Mouse (Mus musculus) neural tube, embryonic 15.5 days (tissue): ENCODE measurements around the gene Fam219b. TPM values are rescaled to one million over a fixed set of nuclear protein-coding genes. Genes with fewer than 3 reads are reported as not detected.

Source experiments
- ATAC-seq: fragments of 200-750 bp; cut with Nextera tagmentation; 2 replicates; pipeline ENCODE4 v1.8.0; 2017; ENCODE audit warnings: mild to moderate bottlenecking, moderate TSS enrichment, moderate library complexity; ENCODE audit not compliant: low FRiP score
- H3K27ac ChIP-seq: fragments of 300-500 bp; sonication (generic); replicated peaks from 2 replicates; pipeline ENCODE4 v1.5.1; 2015; ENCODE audit warnings: mild to moderate bottlenecking, inconsistent platforms
- H3K27me3 ChIP-seq: fragments of 300-500 bp; sonication (generic); replicated peaks from 2 replicates; pipeline ENCODE4 v1.6.1; 2015; ENCODE audit warnings: inconsistent platforms
- H3K36me3 ChIP-seq: fragments of 300-500 bp; sonication (generic); 2 replicates; pipeline ENCODE4 v1.6.1; 2015; ENCODE audit warnings: inconsistent platforms
- H3K4me1 ChIP-seq: fragments of 300-500 bp; sonication (generic); 2 replicates; pipeline ENCODE4 v1.6.1; 2015; ENCODE audit warnings: inconsistent platforms
- H3K4me2 ChIP-seq: fragments of 300-500 bp; sonication (generic); 2 replicates; pipeline ENCODE4 v1.6.1; 2015; ENCODE audit warnings: inconsistent platforms, mild to moderate bottlenecking, moderate library complexity
- H3K4me3 ChIP-seq: fragments of 300-500 bp; sonication (generic); replicated peaks from 2 replicates; pipeline ENCODE4 v1.5.1; 2015; ENCODE audit warnings: mild to moderate bottlenecking, inconsistent platforms
- H3K9ac ChIP-seq: fragments of 300-500 bp; sonication (generic); replicated peaks from 2 replicates; pipeline ENCODE4 v1.6.1; 2015; ENCODE audit warnings: mild to moderate bottlenecking, inconsistent platforms
- H3K9me3 ChIP-seq: fragments of 300-500 bp; sonication (generic); replicated peaks from 2 replicates; pipeline ENCODE4 v1.6.1; 2016; ENCODE audit warnings: inconsistent platforms
- WGBS: fragments of 180-500 bp; shearing (Covaris S2); methylation state at CpG from one replicate; pipeline ENCODE4 v1.1.7; 2015; ENCODE audit warnings: mixed read lengths; 5-methylcytosine and 5-hydroxymethylcytosine counted together
- polyA plus RNA-seq: library from polyadenylated mRNA; unstranded; fragments of >200 nt; fragmentation: Nextera tagmentation; extraction: Ambion mirVana; gene quantifications from 2 replicates; pipeline ENCODE4 v1.2.1, GENCODE M21; 2015

Gene Fam219b
- polyA plus RNA-seq, 1 experiment from 2014 or later: 23.8 TPM

GRCm38 (mm10) chr9:57568500-57568899 is 31.2 kb downstream of the Fam219b start:
- no peak overlapping the region for H3K9ac ChIP-seq
- no peak for ATAC-seq
- 95% methylated on average over 6 of the region's 6 CpGs for WGBS

GRCm38 (mm10) chr9:57574397-57574796 is 37.1 kb downstream of the Fam219b start:
- no peaks in the 10 kb centered on the region for H3K4me1 ChIP-seq
- H3K27me3 ChIP-seq: no peaks in the 10 kb centered on the region
- no peak overlapping the region for H3K27ac ChIP-seq
- no peaks in the 10 kb centered on the region for H3K9me3 ChIP-seq
- H3K4me3 ChIP-seq: no peak overlapping the region
- no peak overlapping the region for H3K9ac ChIP-seq
- H3K4me2 ChIP-seq: no peak overlapping the region
- no peak for ATAC-seq
- H3K36me3 ChIP-seq: peaks cover 38% of the 10 kb centered on the region

More at GRCm38 (mm10) chr9:57568500-57568899, 31.2 kb downstream of the Fam219b start:
- H3K27me3 ChIP-seq: no peaks in the 10 kb centered on the region
- peaks cover 26% of the 10 kb centered on the region for H3K36me3 ChIP-seq
- no peaks in the 10 kb centered on the region for H3K9me3 ChIP-seq
- no peak overlapping the region for H3K4me2 ChIP-seq
- no peak overlapping the region for H3K27ac ChIP-seq
- H3K4me3 ChIP-seq: no peak overlapping the region
- H3K4me1 ChIP-seq: peaks cover 22% of the 10 kb centered on the region

GRCm38 (mm10) chr9:57575577-57575976 is 38.2 kb downstream of the Fam219b start:
- Histone ChIP-seq H3K4me2 (no peak overlapping the region), H3K36me3 (peaks cover 42% of the 10 kb centered on the region), H3K4me1 (no peaks in the 10 kb centered on the region), H3K27ac (no peak overlapping the region), H3K9me3 (no peaks in the 10 kb centered on the region), H3K27me3 (no peaks in the 10 kb centered on the region), H3K9ac (no peak overlapping the region), H3K4me3 (no peak overlapping the region)
- no peak for ATAC-seq
- WGBS: 87% methylated on average over 3 of the region's 3 CpGs

GRCm38 (mm10) chr9:57577144-57577849 is 40.0 kb downstream of the Fam219b start:
- no peak for ATAC-seq
- Histone ChIP-seq H3K9ac (no peak overlapping the region), H3K4me2 (no peak overlapping the region), H3K9me3 (no peaks in the 10 kb centered on the region), H3K4me3 (no peak overlapping the region), H3K27me3 (no peaks in the 10 kb centered on the region), H3K36me3 (peaks cover 56% of the 10 kb centered on the region), H3K27ac (no peak overlapping the region), H3K4me1 (no peaks in the 10 kb centered on the region)
- 83% methylated on average over 6 of the region's 6 CpGs for WGBS

GRCm38 (mm10) chr9:57584991-57585390 is 47.7 kb downstream of the Fam219b start:
- Histone ChIP-seq H3K27me3 (no peaks in the 10 kb centered on the region), H3K27ac (no peak overlapping the region), H3K4me1 (peaks cover 12% of the 10 kb centered on the region), H3K4me2 (no peak overlapping the region), H3K36me3 (peaks cover 62% of the 10 kb centered on the region), H3K4me3 (no peak overlapping the region), H3K9ac (no peak overlapping the region), H3K9me3 (no peaks in the 10 kb centered on the region)
- WGBS: 87% methylated on average over 3 of the region's 3 CpGs
- no peak for ATAC-seq

DNA sequence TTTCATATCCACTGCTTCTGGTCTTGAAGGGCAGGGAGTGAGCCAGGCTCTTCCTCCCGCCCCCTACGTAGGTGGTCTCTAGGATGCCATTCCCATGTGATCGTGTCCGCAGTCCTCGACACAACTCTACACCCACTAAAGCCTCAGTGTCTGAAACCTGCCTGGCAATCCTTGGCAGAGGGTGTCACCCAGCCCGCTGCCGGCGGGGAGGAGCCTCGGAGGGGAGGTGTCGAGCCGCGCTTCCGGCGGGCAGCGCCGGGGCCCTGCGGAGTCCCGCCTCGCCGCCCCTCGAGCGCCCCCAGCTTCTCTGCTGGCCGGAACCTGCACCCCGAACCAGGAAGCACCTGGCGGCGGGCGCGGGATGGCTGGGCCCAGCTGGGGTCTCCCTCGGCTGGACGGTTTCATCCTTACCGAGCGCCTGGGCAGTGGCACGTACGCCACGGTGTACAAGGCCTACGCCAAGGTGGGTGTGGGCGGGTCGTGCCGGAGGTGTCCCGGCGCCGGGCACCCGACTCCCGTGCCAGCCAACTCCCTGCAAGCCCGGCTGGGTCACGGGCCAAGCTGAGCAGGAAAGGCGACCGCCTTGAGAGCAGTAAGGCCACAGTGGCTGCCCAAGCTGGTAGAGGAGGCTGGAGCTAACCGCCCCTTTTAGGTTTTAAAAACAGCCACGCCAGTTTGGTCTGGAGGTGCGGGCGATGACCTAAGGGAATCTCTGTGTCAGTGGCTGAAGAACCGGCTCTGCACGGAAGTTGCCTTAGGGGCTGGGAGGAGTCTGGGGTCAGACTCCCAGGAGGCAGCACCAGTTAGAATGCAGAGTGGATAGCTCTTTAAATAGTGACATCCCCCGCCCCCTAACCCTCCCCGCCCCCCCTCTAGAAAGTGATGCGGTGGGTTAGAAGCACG is 52.1 kb downstream of the Fam219b start, which contains the start of gene Ulk3:
Gene Ulk3 (plus strand): TSS at position 229 of the 903 bp plus-strand sequence.
- WGBS: under 1% methylated on average over 56 of the region's 58 CpGs
- no peaks in the 10 kb centered on the region for H3K27me3 ChIP-seq
- peak within 1 kb of the TSS; percentile 92 for H3K4me2 ChIP-seq
- H3K36me3 ChIP-seq: peaks cover 44% of the 10 kb centered on the region
- H3K4me1 ChIP-seq: peaks cover 22% of the 10 kb centered on the region
- no peaks in the 10 kb centered on the region for H3K9me3 ChIP-seq
- H3K9ac ChIP-seq: peak within 1 kb of the TSS; percentile 83
- H3K4me3 ChIP-seq: peak within 1 kb of the TSS; percentile 78
- ATAC-seq: peak; percentile 88
- H3K27ac ChIP-seq: peak within 1 kb of the TSS; percentile 84

- H3K27ac ChIP-seq: no peak overlapping the region
- peaks cover 50% of the 10 kb centered on the region for H3K36me3 ChIP-seq
- H3K4me3 ChIP-seq: peak overlapping the region; percentile 78; the same call in 1 of the 2 replicates
- H3K9ac ChIP-seq: no peak overlapping the region
- peak overlapping the region; percentile 92 for H3K4me2 ChIP-seq
- no peaks in the 10 kb centered on the region for H3K27me3 ChIP-seq
- WGBS: 42% methylated on average over 5 of the region's 5 CpGs
- H3K4me1 ChIP-seq: peaks cover 22% of the 10 kb centered on the region
- no peak for ATAC-seq
- no peaks in the 10 kb centered on the region for H3K9me3 ChIP-seq
These were observed 53.4 kb downstream of the Fam219b start for GRCm38 (mm10) chr9:57590726-57591125.

Other genes with a start within 250 kb of the Fam219b start
- 18.4 and 22.7 TPM in 2 replicates for gene Ppcdc, start 97.4 kb upstream of the Fam219b start, polyA plus RNA-seq
- 91.1 and 112 TPM in 2 replicates for gene Scamp5, start 69.5 kb upstream of the Fam219b start, polyA plus RNA-seq
- 17.4 and 23.5 TPM in 2 replicates for gene Rpp25, start 33.5 kb upstream of the Fam219b start, polyA plus RNA-seq
- gene Cox5a, start 16.3 kb upstream of the Fam219b start, polyA plus RNA-seq: 949 and 1,085 TPM in 2 replicates
- 75.8 and 81.7 TPM in 2 replicates for gene Mpi, start 15.2 kb downstream of the Fam219b start, polyA plus RNA-seq
- 43.5 and 48.5 TPM in 2 replicates for gene Scamp2, start 23.4 kb downstream of the Fam219b start, polyA plus RNA-seq
- gene Ulk3, start 51.9 kb downstream of the Fam219b start, polyA plus RNA-seq: 32.1 and 36.5 TPM in 2 replicates
- 0.11 and 0.23 TPM in 2 replicates for gene Cplx3, start 68.8 kb downstream of the Fam219b start, polyA plus RNA-seq
- not detected in 2 replicates for gene Lman1l, start 83.2 kb downstream of the Fam219b start, polyA plus RNA-seq
- 43.1 and 50.0 TPM in 2 replicates for gene Csk, start 116.1 kb downstream of the Fam219b start, polyA plus RNA-seq
- not detected in 2 replicates for gene Cyp1a2, start 146.2 kb downstream of the Fam219b start, polyA plus RNA-seq
- gene Cyp1a1, start 150.4 kb downstream of the Fam219b start, polyA plus RNA-seq: 0.09 and 0.12 TPM in 2 replicates
- 27.6 and 29.4 TPM in 2 replicates for gene Edc3, start 171.0 kb downstream of the Fam219b start, polyA plus RNA-seq
- gene Clk3, start 228.3 kb downstream of the Fam219b start, polyA plus RNA-seq: 63.6 and 65.7 TPM in 2 replicates